Mouse (Mus musculus) testis, adult 2 months (tissue): ENCODE data around the gene Sars. TPM values are rescaled to one million over a fixed set of nuclear protein-coding genes. Genes with fewer than 3 reads are reported as not detected.

Experiments used
- H3K27ac ChIP-seq: fragments of 200-500 bp; 2 replicates; pipeline ENCODE4 v1.5.1; 2012; ENCODE audit warnings: low read depth, low read length; ENCODE audit not compliant: control insufficient read depth, insufficient read depth
- H3K27me3 ChIP-seq: fragments of 200-500 bp; 2 replicates; pipeline ENCODE4 v1.6.1; 2012; ENCODE audit warnings: mild to moderate bottlenecking, low read length, moderate library complexity; ENCODE audit not compliant: control insufficient read depth, insufficient read depth
- H3K36me3 ChIP-seq: fragments of 200-500 bp; 2 replicates; pipeline ENCODE4 v1.6.1; 2012; ENCODE audit warnings: mild to moderate bottlenecking, low read length; ENCODE audit not compliant: control insufficient read depth, insufficient read depth
- H3K4me1 ChIP-seq: fragments of 200-500 bp; 2 replicates; pipeline ENCODE4 v1.6.1; 2012; ENCODE audit warnings: low read length; ENCODE audit not compliant: control insufficient read depth, insufficient read depth
- H3K4me3 ChIP-seq: fragments of 200-500 bp; 2 replicates; pipeline ENCODE4 v1.5.1; 2012; ENCODE audit warnings: low read depth, mild to moderate bottlenecking, low read length, moderate library complexity, mixed read lengths; ENCODE audit not compliant: control insufficient read depth
- CTCF ChIP-seq: fragments of 200-500 bp; IDR thresholded peaks from 2 replicates; pipeline ENCODE4 v1.5.1; 2012; ENCODE audit warnings: low read depth, mild to moderate bottlenecking, inconsistent platforms, low read length, moderate library complexity; ENCODE audit not compliant: control insufficient read depth, insufficient read depth, insufficient replicate concordance
- POLR2A ChIP-seq: fragments of 200-500 bp; IDR thresholded peaks from 2 replicates; pipeline ENCODE4 v1.6.1; 2012; ENCODE audit warnings: low read depth, mild to moderate bottlenecking, inconsistent platforms, low read length, moderate library complexity; ENCODE audit not compliant: control insufficient read depth
- polyA plus RNA-seq: library from polyadenylated mRNA; depleted of rRNA; stranded (reverse); fragments of >200 nt; gene quantifications from 2 replicates; pipeline ENCODE4 v1.2.3, GENCODE M21; 2012

The Sars gene
- polyA plus RNA-seq, 1 experiment: 14.4 TPM

- no peak overlapping the region for H3K27ac ChIP-seq
These were observed 33.8 kb downstream of the Sars start for GRCm38 (mm10) chr3:108411026-108411753.

DNA sequence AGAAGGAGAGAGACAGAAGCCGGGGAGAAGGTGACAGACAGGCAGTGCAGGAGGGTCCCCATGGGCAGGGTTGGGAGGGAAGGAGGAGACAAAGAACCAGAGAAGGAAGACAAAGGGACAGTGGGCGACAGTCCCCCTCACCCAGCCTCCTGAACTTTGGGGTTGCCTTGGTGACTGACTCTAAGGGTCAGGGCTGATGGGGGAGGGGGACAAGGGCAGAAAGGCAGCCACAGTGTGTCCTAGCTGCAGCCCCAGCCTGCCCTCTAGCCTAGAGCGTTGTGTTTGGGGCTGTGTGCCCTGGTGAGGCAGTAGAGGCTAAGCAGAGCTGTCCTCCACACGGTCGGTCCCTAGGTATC is 34.7 kb downstream of the Sars start:
- H3K4me1 ChIP-seq: peaks cover 23% of the 10 kb centered on the region
- H3K4me3 ChIP-seq: no peak overlapping the region
- TF ChIP-seq CTCF: no peak
- TF ChIP-seq POLR2A: no peak
- H3K36me3 ChIP-seq: no peaks in the 10 kb centered on the region
- H3K27ac ChIP-seq: no peak overlapping the region
- no peaks in the 10 kb centered on the region for H3K27me3 ChIP-seq

More at GRCm38 (mm10) chr3:108411026-108411753, 33.8 kb downstream of the Sars start:
- peaks cover 27% of the 10 kb centered on the region for H3K4me1 ChIP-seq
- no peak for TF ChIP-seq POLR2A
- no peak for TF ChIP-seq CTCF
- H3K4me3 ChIP-seq: no peak overlapping the region
- H3K27me3 ChIP-seq: no peaks in the 10 kb centered on the region
- no peaks in the 10 kb centered on the region for H3K36me3 ChIP-seq

DNA sequence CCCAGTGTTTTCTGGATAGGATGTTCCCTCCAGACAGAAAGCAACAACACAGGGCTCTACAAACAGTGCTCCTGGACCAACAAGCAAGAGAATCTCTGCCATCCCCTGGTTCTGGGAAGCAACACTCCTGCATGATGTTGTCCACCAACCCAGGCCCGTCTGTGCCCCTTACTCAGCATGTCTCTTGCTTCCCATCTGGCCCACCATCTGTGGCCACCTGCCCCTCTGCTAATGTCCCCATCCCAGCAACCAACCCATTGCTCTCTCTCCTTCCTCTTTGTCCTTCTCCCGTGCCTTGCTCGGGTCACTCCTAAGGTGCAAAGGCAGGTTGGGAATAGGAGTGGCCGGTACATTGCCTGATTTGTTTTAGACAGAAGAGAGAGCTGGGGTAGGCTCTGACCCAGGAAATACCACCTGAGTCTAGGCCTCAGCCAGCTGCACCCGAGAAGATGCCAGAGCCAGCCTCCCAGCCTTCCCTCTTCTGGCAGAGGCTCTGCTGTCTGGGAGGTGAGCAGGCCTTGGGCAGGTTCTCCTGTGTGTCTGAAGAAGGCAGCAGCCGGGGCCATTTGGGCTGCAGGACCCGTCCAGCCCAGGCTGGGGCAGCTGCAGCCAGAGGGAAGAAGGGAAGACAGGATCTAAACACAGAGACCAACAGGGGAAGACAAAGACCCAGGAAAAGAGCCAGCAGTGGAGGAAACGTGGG is 35.2 kb downstream of the Sars start:
- H3K27me3 ChIP-seq: no peaks in the 10 kb centered on the region
- TF ChIP-seq CTCF (no peak), POLR2A (no peak)
- peaks cover 20% of the 10 kb centered on the region for H3K4me1 ChIP-seq
- H3K36me3 ChIP-seq: no peaks in the 10 kb centered on the region
- H3K27ac ChIP-seq: no peak overlapping the region
- H3K4me3 ChIP-seq: no peak overlapping the region

DNA sequence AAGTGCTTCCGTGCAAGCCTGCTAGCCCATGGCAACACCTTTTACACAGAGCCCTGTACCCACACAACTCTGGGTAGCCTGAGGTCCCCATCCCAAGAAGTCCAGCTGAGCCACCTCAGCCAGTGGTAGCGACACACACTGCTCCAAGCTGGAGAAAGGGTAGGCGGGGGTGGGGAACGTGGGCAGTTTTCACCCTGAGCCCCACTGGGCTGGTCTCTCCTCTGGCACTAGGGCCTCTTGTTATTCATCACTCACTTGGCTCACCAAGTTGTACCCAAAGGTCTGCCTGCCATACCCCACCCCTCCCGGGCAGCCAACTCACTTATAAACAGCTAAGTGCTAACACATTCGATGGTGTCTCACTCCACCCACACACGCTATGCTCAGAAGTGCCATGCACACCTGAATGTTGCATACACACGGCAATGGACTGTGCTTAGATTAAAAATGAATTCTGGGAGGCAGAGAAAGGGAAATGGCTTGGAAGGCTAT is 36.4 kb downstream of the Sars start:
- Histone ChIP-seq H3K36me3 (no peaks in the 10 kb centered on the region), H3K4me1 (peaks cover 13% of the 10 kb centered on the region), H3K4me3 (no peak overlapping the region), H3K27me3 (no peaks in the 10 kb centered on the region), H3K27ac (no peak overlapping the region)
- TF ChIP-seq CTCF (no peak), POLR2A (no peak)

GRCm38 (mm10) chr3:108406306-108406885 is 38.6 kb downstream of the Sars start:
- Histone ChIP-seq H3K36me3 (no peaks in the 10 kb centered on the region), H3K4me1 (peaks cover 13% of the 10 kb centered on the region), H3K27ac (no peak overlapping the region), H3K27me3 (no peaks in the 10 kb centered on the region), H3K4me3 (peak overlapping the region; percentile 68)
- TF ChIP-seq POLR2A (0 out of 2 replicates have a peak, but pooled peaks have one; percentile 0), CTCF (no peak)

DNA sequence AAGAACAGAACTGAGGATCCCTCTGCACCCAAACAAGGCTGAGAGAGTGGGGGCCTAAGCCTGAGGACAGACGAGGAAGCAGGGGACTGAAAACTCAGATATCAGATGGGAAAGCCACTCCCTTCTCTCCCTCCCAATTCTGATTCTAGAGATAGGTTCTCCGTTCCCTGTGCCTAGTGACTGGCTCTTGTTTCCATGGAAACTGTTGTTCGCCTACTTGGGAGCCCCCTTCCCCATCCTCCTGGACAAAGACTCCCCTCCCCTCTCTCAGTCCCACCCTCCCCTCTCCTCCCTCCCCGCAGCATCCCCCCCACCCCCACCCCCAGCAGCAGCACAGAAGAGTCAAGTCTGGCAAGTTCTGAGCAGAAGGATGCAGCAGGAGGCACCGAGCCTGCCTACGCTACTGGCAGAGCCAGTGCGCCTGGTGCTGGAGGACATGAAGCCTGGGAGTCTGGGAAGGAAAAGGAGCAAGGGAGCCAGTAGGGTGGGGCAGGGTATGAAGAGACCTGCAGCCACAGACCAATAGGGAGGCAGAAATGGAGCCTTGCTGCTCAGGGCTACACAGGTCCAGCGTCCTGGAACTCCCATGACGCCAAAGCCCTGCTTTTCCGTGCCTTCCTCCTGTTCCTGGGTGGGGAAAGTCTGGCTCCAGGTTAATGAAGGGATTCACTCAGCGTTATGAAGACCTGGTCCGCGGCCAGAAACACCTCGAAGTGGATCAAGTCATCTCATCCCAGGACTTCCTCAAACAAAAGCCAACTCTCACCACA is 39.3 kb downstream of the Sars start:
- H3K4me1 ChIP-seq: peaks cover 13% of the 10 kb centered on the region
- TF ChIP-seq POLR2A: no peak
- TF ChIP-seq CTCF: no peak
- no peaks in the 10 kb centered on the region for H3K36me3 ChIP-seq
- H3K4me3 ChIP-seq: peak overlapping the region; percentile 68
- H3K27ac ChIP-seq: no peak overlapping the region
- H3K27me3 ChIP-seq: no peaks in the 10 kb centered on the region
